Mouse (Mus musculus) midbrain, postnatal 0 days (tissue): ENCODE data around the gene Ackr2. TPM values are rescaled to one million over a fixed set of nuclear protein-coding genes. Genes with fewer than 3 reads are reported as not detected.
A peak's percentile ranks its signal among the peaks of the same experiment; 100 is the strongest.

ENCODE experiments used
- ATAC-seq: fragments of 200-750 bp; cut with Nextera tagmentation; 2 replicates; pipeline ENCODE4 v1.8.0; 2017; ENCODE audit warnings: moderate number of reproducible peaks, mild to moderate bottlenecking, moderate TSS enrichment, moderate library complexity; ENCODE audit not compliant: low FRiP score
- DNase-seq: peaks from one replicate; pipeline ENCODE4 v3.0.0-alpha.2; 2015; ENCODE audit warnings: low spot score
- H3K27ac ChIP-seq: fragments of 300-500 bp; sonication (generic); 2 replicates; pipeline ENCODE4 v1.5.1; 2014; ENCODE audit warnings: low read depth, mild to moderate bottlenecking, low read length, mixed read lengths
- H3K27me3 ChIP-seq: fragments of 300-500 bp; sonication (generic); 2 replicates; pipeline ENCODE4 v1.6.1; 2014; ENCODE audit warnings: low read length, control low read depth, mixed read lengths; ENCODE audit not compliant: insufficient read depth
- H3K36me3 ChIP-seq: fragments of 300-500 bp; sonication (generic); 2 replicates; pipeline ENCODE4 v1.6.1; 2014; ENCODE audit warnings: low read length, control low read depth, mixed read lengths; ENCODE audit not compliant: insufficient read depth
- H3K4me1 ChIP-seq: fragments of 300-500 bp; sonication (generic); 2 replicates; pipeline ENCODE4 v1.6.1; 2014; ENCODE audit warnings: mild to moderate bottlenecking, control low read depth, antibody characterized with exemption, low read length, mixed read lengths; ENCODE audit not compliant: insufficient read depth
- H3K4me2 ChIP-seq: fragments of 300-500 bp; sonication (generic); 2 replicates; pipeline ENCODE4 v1.6.1; 2014; ENCODE audit warnings: low read depth, mild to moderate bottlenecking, low read length, mixed read lengths; ENCODE audit not compliant: poor library complexity, severe bottlenecking
- H3K4me3 ChIP-seq: fragments of 300-500 bp; sonication (generic); 2 replicates; pipeline ENCODE4 v1.5.1; 2014; ENCODE audit warnings: low read depth, mild to moderate bottlenecking, low read length, moderate library complexity
- H3K9ac ChIP-seq: fragments of 300-500 bp; sonication (generic); replicated peaks from 2 replicates; pipeline ENCODE4 v1.6.1; 2014; ENCODE audit warnings: mild to moderate bottlenecking, low read length, moderate library complexity, mixed read lengths; ENCODE audit not compliant: poor library complexity, severe bottlenecking
- H3K9me3 ChIP-seq: fragments of 300-500 bp; sonication (generic); 2 replicates; pipeline ENCODE4 v1.6.1; 2016; ENCODE audit warnings: low read length, control low read depth
- CTCF ChIP-seq: IDR thresholded peaks from 2 replicates; pipeline ENCODE4 v1.5.1; 2016; ENCODE audit warnings: antibody characterized with exemption, mild to moderate bottlenecking
- WGBS: fragments of 180-500 bp; shearing (Covaris S2); extraction: QIAGEN DNeasy Blood & Tissue Kit; methylation state at CpG from one replicate; pipeline ENCODE4 v1.1.7; 2014; 5-methylcytosine and 5-hydroxymethylcytosine counted together
- polyA plus RNA-seq: library from polyadenylated mRNA; unstranded; fragments of >200 nt; fragmentation: Nextera tagmentation; extraction: Ambion mirVana; gene quantifications from 2 replicates; pipeline ENCODE4 v1.2.1, GENCODE M21; 2015
- total RNA-seq: library from RNA; depleted of rRNA; stranded (reverse); fragments of >200 nt; gene quantifications from 2 replicates; pipeline ENCODE4 v1.2.3, GENCODE M21; 2014

Ackr2 gene
- total and polyA plus RNA-seq, 2 experiments from 2014 or later: 0.78 to 3.0 TPM

DNA sequence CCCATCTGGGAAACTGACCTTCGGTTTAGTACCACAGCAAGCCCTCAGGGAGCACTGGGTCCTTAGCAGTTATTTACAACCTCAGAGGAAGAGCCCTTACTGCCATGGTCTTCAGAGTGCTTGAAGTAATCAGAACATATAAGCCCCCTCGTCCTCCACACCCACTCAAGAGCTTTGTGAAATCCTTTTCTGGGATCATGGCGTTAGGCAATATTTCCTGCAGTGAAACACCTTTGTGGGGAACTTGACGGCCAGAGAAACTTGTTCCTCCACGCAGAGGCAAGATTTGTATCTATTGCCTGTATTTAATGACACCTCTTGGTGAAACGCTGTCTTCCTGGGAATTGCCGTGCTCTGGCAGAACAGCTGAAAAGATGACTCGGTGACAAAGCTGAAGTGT, 27.8 kb downstream of the Ackr2 start:
- no peaks in the 10 kb centered on the region for H3K4me1 ChIP-seq
- no peak overlapping the region for H3K9ac ChIP-seq
- no peak overlapping the region for H3K27ac ChIP-seq
- DNase-seq (no peak), ATAC-seq (no peak)
- H3K9me3 ChIP-seq: no peaks in the 10 kb centered on the region
- no peak for TF ChIP-seq CTCF
- no peak overlapping the region for H3K4me2 ChIP-seq
- no peak overlapping the region for H3K4me3 ChIP-seq
- H3K36me3 ChIP-seq: no peaks in the 10 kb centered on the region
- WGBS: 81% methylated on average over 8 of the region's 8 CpGs
- H3K27me3 ChIP-seq: no peaks in the 10 kb centered on the region; the same call in 1 of the 2 replicates

DNA sequence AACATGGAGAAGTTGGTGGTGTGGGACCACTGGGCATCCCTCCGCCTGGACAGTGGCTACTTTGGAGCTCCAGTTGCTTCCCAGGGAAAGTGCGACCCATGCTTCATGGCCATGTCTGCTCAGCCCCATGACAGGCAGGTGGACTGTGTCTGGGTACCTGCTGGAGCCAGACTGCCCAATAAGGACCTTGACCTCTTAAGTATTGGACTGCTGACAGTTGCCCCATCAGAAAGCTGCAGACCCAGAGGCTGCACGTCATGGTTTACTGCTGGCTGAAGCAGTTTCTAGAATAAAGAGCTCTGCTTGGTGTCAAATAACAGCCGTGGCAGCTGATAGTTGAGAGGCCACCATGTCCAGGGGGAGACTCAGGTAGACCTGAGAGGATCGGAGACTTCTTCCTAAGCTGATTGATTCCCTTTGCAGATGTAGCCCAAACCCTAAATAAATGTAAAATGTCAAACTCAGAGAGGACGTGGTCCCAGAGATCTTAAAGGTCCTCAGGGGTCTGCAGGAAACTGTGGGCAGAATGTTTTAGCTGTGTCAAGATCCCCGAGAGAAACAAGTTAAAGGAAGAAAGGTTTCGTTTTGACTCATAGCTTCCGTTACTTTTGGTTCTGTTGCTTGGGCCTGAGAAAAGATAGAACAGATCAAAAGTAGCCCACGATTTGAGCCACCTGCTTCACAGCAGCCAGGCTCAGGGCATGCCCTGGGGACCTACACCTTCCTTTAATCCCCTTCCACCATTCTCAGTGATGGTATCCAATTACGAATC, 28.7 kb downstream of the Ackr2 start:
- no peak overlapping the region for H3K9ac ChIP-seq
- no peak for DNase-seq
- ATAC-seq: no peak
- H3K4me1 ChIP-seq: no peaks in the 10 kb centered on the region
- H3K9me3 ChIP-seq: no peaks in the 10 kb centered on the region
- no peaks in the 10 kb centered on the region for H3K36me3 ChIP-seq
- no peak for TF ChIP-seq CTCF
- no peaks in the 10 kb centered on the region; the same call in 1 of the 2 replicates for H3K27me3 ChIP-seq
- WGBS: 63% methylated on average over 11 of the region's 11 CpGs
- no peak overlapping the region for H3K4me2 ChIP-seq
- H3K27ac ChIP-seq: no peak overlapping the region
- H3K4me3 ChIP-seq: no peak overlapping the region

DNA sequence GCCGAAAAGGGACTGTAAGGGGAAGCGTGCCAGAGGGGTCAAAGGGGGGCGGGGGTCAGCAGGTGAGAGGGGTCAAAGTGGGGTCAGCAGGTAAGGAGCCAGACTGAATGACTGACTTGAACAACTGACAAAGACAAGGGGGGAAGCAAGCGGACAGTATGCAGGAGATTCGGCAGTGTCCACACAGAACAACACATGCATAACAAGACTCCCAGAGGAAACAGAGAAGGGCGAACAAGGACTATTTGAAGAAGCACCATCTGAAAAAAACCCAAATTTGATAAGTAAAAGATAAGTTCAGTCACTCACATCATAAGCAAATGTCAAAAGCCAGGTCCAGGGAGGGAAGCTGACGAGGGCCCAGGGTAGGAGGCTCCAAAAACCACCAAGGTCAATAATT, 29.6 kb downstream of the Ackr2 start:
- DNase-seq: no peak
- H3K9ac ChIP-seq: no peak overlapping the region

DNA sequence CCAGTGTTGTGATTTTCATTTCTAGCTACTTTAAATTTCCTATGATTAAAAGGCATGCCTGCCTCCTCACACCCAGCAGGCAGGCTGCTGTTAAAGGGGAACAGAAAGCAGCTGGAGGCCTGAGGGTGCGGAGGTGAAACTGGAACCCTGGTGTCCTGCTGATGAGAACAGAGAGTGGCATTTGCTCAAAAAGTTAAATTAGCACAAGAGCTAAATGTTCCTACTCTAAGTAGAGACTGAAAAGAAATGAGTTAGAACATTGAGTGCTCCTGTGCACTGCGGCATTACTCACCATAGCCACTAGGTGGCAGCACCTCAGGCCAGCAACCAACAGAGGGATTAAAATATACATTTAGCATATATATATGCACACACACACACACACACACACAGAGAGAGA, 30.3 kb downstream of the Ackr2 start:
- ATAC-seq (no peak), DNase-seq (peak; percentile 28)
- no peaks in the 10 kb centered on the region for H3K4me1 ChIP-seq
- no peak overlapping the region for H3K27ac ChIP-seq
- H3K4me2 ChIP-seq: no peak overlapping the region
- H3K4me3 ChIP-seq: no peak overlapping the region
- TF ChIP-seq CTCF: peak; percentile 91
- H3K36me3 ChIP-seq: no peaks in the 10 kb centered on the region
- H3K9me3 ChIP-seq: no peaks in the 10 kb centered on the region
- H3K27me3 ChIP-seq: no peaks in the 10 kb centered on the region; the same call in 1 of the 2 replicates
- H3K9ac ChIP-seq: no peak overlapping the region
- 19% methylated on average over 2 of the region's 2 CpGs for WGBS

More for the DNA sequence above, 29.6 kb downstream of the Ackr2 start:
- no peaks in the 10 kb centered on the region; the same call in 1 of the 2 replicates for H3K27me3 ChIP-seq
- no peaks in the 10 kb centered on the region for H3K4me1 ChIP-seq
- no peak for ATAC-seq
- H3K9me3 ChIP-seq: no peaks in the 10 kb centered on the region
- H3K36me3 ChIP-seq: no peaks in the 10 kb centered on the region
- no peak for TF ChIP-seq CTCF
- WGBS: 83% methylated on average over 7 of the region's 7 CpGs
- no peak overlapping the region for H3K4me2 ChIP-seq
- H3K4me3 ChIP-seq: no peak overlapping the region
- H3K27ac ChIP-seq: no peak overlapping the region

DNA sequence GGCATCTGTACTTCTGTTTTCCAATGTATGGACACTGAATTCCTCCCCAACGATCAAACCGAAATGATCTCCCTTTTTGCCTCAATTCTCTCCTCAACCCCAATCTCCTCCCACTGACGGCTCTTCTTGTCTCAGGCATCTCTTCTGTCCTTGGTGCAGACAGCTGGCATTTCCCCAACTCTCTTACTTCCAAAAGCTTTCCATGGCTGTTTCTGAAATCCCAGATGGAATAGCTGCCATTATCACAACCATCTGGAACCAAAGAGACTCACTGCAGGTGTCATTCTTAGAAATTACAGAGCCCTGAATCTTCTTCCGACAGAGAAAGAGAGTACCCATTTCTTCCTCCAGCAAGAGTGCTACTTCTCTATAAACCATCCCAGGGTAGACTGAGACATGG, 36.7 kb downstream of the Ackr2 start:
- Histone ChIP-seq H3K27ac (no peak overlapping the region), H3K36me3 (no peaks in the 10 kb centered on the region), H3K4me2 (no peak overlapping the region), H3K27me3 (no peaks in the 10 kb centered on the region), H3K9ac (no peak overlapping the region), H3K9me3 (no peaks in the 10 kb centered on the region), H3K4me3 (no peak overlapping the region), H3K4me1 (no peaks in the 10 kb centered on the region)
- ATAC-seq (no peak), DNase-seq (no peak)
- WGBS: 86% methylated on average over 4 of the region's 4 CpGs
- no peak for TF ChIP-seq CTCF

DNA sequence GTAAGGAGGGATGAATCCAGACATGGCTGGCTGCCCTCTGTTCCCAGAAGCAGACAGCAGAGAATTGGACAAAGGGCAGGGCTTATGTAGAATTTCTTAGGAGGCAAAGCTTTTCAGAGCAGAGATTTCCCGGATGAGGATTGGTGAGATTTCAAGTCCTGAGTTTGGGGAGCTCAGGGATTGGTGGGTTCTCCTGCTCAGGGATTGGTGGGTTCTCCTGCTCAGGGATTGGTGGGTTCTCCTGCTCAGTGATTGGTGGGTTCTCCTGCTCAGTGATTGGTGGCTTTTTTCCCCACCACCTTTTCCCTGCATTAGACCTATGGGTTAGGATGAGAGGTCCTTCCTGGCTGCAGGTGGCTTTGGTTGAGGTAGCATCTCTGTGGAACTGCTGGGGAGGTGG, 38.8 kb downstream of the Ackr2 start:
- WGBS: 70% methylated on average over 1 of the region's 1 CpGs
- H3K4me3 ChIP-seq: peak overlapping the region; percentile 38; the same call in 1 of the 2 replicates
- DNase-seq (peak; percentile 56), ATAC-seq (peak; percentile 71)
- H3K9ac ChIP-seq: no peak overlapping the region
- peak overlapping the region; percentile 59; the same call in 1 of the 2 replicates for H3K27ac ChIP-seq
- no peaks in the 10 kb centered on the region for H3K4me1 ChIP-seq
- peak overlapping the region; percentile 44 for H3K4me2 ChIP-seq
- no peaks in the 10 kb centered on the region for H3K9me3 ChIP-seq
- no peak for TF ChIP-seq CTCF
- no peaks in the 10 kb centered on the region for H3K36me3 ChIP-seq
- no peaks in the 10 kb centered on the region for H3K27me3 ChIP-seq
